Mouse (Mus musculus) stomach, postnatal 0 days (tissue): ENCODE measurements around the gene Gm49383.

Experiments used
- CTCF ChIP-seq: IDR thresholded peaks from 2 replicates; pipeline ENCODE4 v1.5.1; 2016; ENCODE audit warnings: antibody characterized with exemption, low read depth, mild to moderate bottlenecking, moderate library complexity
- EP300 ChIP-seq: optimal IDR thresholded peaks from 2 replicates; pipeline ENCODE3; 2016; ENCODE audit warnings: antibody characterized with exemption

DNA sequence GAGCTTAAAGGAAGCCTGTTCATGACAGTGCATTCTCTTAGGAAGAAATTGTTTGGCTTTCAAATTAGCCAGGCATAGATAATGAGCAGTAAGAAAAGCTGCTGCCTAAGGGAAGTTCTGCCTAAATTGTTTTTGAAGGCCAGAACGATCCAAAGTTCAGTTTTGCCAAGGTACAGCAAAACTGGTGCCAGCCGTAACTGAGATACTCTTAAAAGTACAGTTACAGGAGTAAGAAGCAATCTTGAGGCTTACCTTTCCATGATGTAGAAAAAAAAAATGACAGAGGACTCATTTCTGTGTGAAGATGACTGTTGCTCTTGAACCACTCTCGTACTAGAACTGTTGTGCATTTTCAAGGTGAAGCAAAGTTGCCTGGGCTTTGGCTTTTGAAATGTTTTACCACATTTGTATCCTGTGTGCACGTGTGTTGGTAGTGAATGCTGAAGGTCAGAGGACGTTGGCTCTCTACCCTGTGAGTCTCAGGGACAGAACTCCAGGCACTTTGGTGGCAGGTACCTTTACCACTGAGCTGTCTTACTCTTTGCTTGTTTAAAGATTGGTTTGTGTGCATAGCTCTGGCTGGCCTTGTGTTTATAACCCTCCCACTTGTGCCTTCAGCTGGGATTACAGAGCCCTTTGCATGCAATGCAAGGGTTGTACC is 10.0 kb downstream of the Gm49383 start:
- no peak for TF ChIP-seq CTCF
- TF ChIP-seq EP300: no peak
